Mouse (Mus musculus) liver, adult 2 months (tissue): Measurements from ENCODE around the gene Ifi207.
"Not testable (repeated sequence)": the region's sequence is repeated elsewhere in the genome, so short reads cannot be mapped to it uniquely, and the experiment has no call there.

Experiments used
- CTCF ChIP-seq: fragments of 200-500 bp; IDR thresholded peaks from 2 replicates; pipeline ENCODE4 v1.5.1; 2011; ENCODE audit warnings: low read depth, low read length, control low read depth
- POLR2A ChIP-seq: fragments of 200-500 bp; IDR thresholded peaks from 2 replicates; pipeline ENCODE4 v1.6.1; 2011; ENCODE audit warnings: low read length, control low read depth; ENCODE audit not compliant: insufficient read depth; ENCODE audit errors: extremely low read depth

GRCm38 (mm10) chr1:173760032-173760431 is 18.5 kb upstream of the Ifi207 start:
- not testable (repeated sequence) for TF ChIP-seq CTCF, POLR2A
